Mouse (Mus musculus): Measurements from ENCODE around the gene Cdk14. TPM values are rescaled to one million over a fixed set of nuclear protein-coding genes. Genes with fewer than 3 reads are reported as not detected.

The Cdk14 gene
- total and polyA plus RNA-seq, 2 experiments from 2014 or later: 34.8 to 54.0 TPM

- Histone ChIP-seq H3K9ac (no peak overlapping the region), H3K27ac (ENCODE audit: low read depth, low read length) (no peak overlapping the region), H3K9me3 (ENCODE audit: low read length) (no peaks in the 10 kb centered on the region), H3K4me3 (ENCODE audit: low read depth, low read length) (no peak overlapping the region), H3K4me2 (ENCODE audit: low read depth) (no peak overlapping the region), H3K27me3 (ENCODE audit: insufficient read depth, low read length) (no peaks in the 10 kb centered on the region), H3K4me1 (ENCODE audit: insufficient read depth) (no peaks in the 10 kb centered on the region), H3K36me3 (ENCODE audit: insufficient read depth) (no peaks in the 10 kb centered on the region)
- ATAC-seq (no peak), DNase-seq (no peak)
- no peak for TF ChIP-seq CTCF (IDR thresholded peaks at IDR 0.05; ENCODE audit: low read depth)
- WGBS: 94% methylated on average over 6 of the region's 6 CpGs
Measured at GRCm38 (mm10) chr5:5283756-5284430, 136.2 kb downstream of the Cdk14 start.

GRCm38 (mm10) chr5:5282425-5282824, 137.7 kb downstream of the Cdk14 start:
- H3K9me3 ChIP-seq (ENCODE audit: low read length): no peaks in the 10 kb centered on the region
- H3K27me3 ChIP-seq (ENCODE audit: insufficient read depth, low read length): no peaks in the 10 kb centered on the region
- 93% methylated on average over 5 of the region's 5 CpGs for WGBS
- no peak overlapping the region for H3K27ac ChIP-seq (ENCODE audit: low read depth, low read length)
- H3K4me1 ChIP-seq (ENCODE audit: insufficient read depth): no peaks in the 10 kb centered on the region
- H3K4me2 ChIP-seq (ENCODE audit: low read depth): no peak overlapping the region
- no peaks in the 10 kb centered on the region for H3K36me3 ChIP-seq (ENCODE audit: insufficient read depth)
- DNase-seq (no peak), ATAC-seq (no peak)
- no peak for TF ChIP-seq CTCF (IDR thresholded peaks at IDR 0.05; ENCODE audit: low read depth)
- no peak overlapping the region for H3K4me3 ChIP-seq (ENCODE audit: low read depth, low read length)
- H3K9ac ChIP-seq: no peak overlapping the region

GRCm38 (mm10) chr5:5275321-5275720, 144.8 kb downstream of the Cdk14 start:
- no peaks in the 10 kb centered on the region for H3K27me3 ChIP-seq (ENCODE audit: insufficient read depth, low read length)
- no peaks in the 10 kb centered on the region for H3K4me1 ChIP-seq (ENCODE audit: insufficient read depth)
- H3K4me2 ChIP-seq (ENCODE audit: low read depth): no peak overlapping the region
- TF ChIP-seq CTCF (IDR thresholded peaks at IDR 0.05; ENCODE audit: low read depth): no peak
- H3K4me3 ChIP-seq (ENCODE audit: low read depth, low read length): no peak overlapping the region
- DNase-seq (no peak), ATAC-seq (peak; percentile 27; the same call in 1 of the 2 replicates)
- H3K9me3 ChIP-seq (ENCODE audit: low read length): no peaks in the 10 kb centered on the region
- WGBS: 34% methylated on average over 2 of the region's 2 CpGs
- no peak overlapping the region for H3K9ac ChIP-seq
- no peaks in the 10 kb centered on the region for H3K36me3 ChIP-seq (ENCODE audit: insufficient read depth)
- H3K27ac ChIP-seq (ENCODE audit: low read depth, low read length): no peak overlapping the region

- no peak overlapping the region for H3K4me2 ChIP-seq (ENCODE audit: low read depth)
- no peak overlapping the region for H3K27ac ChIP-seq (ENCODE audit: low read depth, low read length)
- H3K36me3 ChIP-seq (ENCODE audit: insufficient read depth): no peaks in the 10 kb centered on the region
- DNase-seq: no peak
- no peaks in the 10 kb centered on the region for H3K9me3 ChIP-seq (ENCODE audit: low read length)
- H3K9ac ChIP-seq: no peak overlapping the region
- no peaks in the 10 kb centered on the region for H3K4me1 ChIP-seq (ENCODE audit: insufficient read depth)
- H3K4me3 ChIP-seq (ENCODE audit: low read depth, low read length): no peak overlapping the region
- H3K27me3 ChIP-seq (ENCODE audit: insufficient read depth, low read length): no peaks in the 10 kb centered on the region
- WGBS: 57% methylated on average over 6 of the region's 6 CpGs
- ATAC-seq: no peak
- no peak for TF ChIP-seq CTCF (IDR thresholded peaks at IDR 0.05; ENCODE audit: low read depth)
Measured at GRCm38 (mm10) chr5:5274318-5274717, 145.8 kb downstream of the Cdk14 start.

GRCm38 (mm10) chr5:5266787-5267126, 153.4 kb downstream of the Cdk14 start:
- Histone ChIP-seq H3K4me3 (ENCODE audit: low read depth, low read length) (no peak overlapping the region), H3K4me2 (ENCODE audit: low read depth) (no peak overlapping the region), H3K36me3 (ENCODE audit: insufficient read depth) (no peaks in the 10 kb centered on the region), H3K4me1 (ENCODE audit: insufficient read depth) (no peaks in the 10 kb centered on the region), H3K9ac (no peak overlapping the region), H3K27ac (ENCODE audit: low read depth, low read length) (no peak overlapping the region), H3K9me3 (ENCODE audit: low read length) (no peaks in the 10 kb centered on the region), H3K27me3 (ENCODE audit: insufficient read depth, low read length) (no peaks in the 10 kb centered on the region)
- no peak for ATAC-seq
- WGBS: 81% methylated on average over 3 of the region's 3 CpGs
- no peak for DNase-seq
- TF ChIP-seq CTCF (IDR thresholded peaks at IDR 0.05; ENCODE audit: low read depth): no peak

GRCm38 (mm10) chr5:5265861-5266786, 154.0 kb downstream of the Cdk14 start:
- ATAC-seq (peak; percentile 83), DNase-seq (peak; percentile 89)
- 10% methylated on average over 10 of the region's 10 CpGs for WGBS
- Histone ChIP-seq H3K9me3 (ENCODE audit: low read length) (no peaks in the 10 kb centered on the region), H3K27me3 (ENCODE audit: insufficient read depth, low read length) (no peaks in the 10 kb centered on the region), H3K4me2 (ENCODE audit: low read depth) (peak overlapping the region; percentile 49), H3K4me1 (ENCODE audit: insufficient read depth) (no peaks in the 10 kb centered on the region), H3K9ac (peak overlapping the region; percentile 53), H3K4me3 (ENCODE audit: low read depth, low read length) (peak overlapping the region; percentile 35), H3K36me3 (ENCODE audit: insufficient read depth) (no peaks in the 10 kb centered on the region), H3K27ac (ENCODE audit: low read depth, low read length) (peak overlapping the region; percentile 68)
- TF ChIP-seq CTCF (IDR thresholded peaks at IDR 0.05; ENCODE audit: low read depth): peak; percentile 82

- peak; percentile 38 for ATAC-seq
- peak overlapping the region; percentile 53 for H3K9ac ChIP-seq
- H3K36me3 ChIP-seq (ENCODE audit: insufficient read depth): no peaks in the 10 kb centered on the region
- H3K4me1 ChIP-seq (ENCODE audit: insufficient read depth): no peaks in the 10 kb centered on the region
- H3K27me3 ChIP-seq (ENCODE audit: insufficient read depth, low read length): no peaks in the 10 kb centered on the region
- H3K4me3 ChIP-seq (ENCODE audit: low read depth, low read length): peak overlapping the region; percentile 35
- peak overlapping the region; percentile 49 for H3K4me2 ChIP-seq (ENCODE audit: low read depth)
- H3K9me3 ChIP-seq (ENCODE audit: low read length): no peaks in the 10 kb centered on the region
- 8% methylated on average over 8 of the region's 8 CpGs for WGBS
- TF ChIP-seq CTCF (IDR thresholded peaks at IDR 0.05; ENCODE audit: low read depth): no peak
- DNase-seq: peak; percentile 60
- H3K27ac ChIP-seq (ENCODE audit: low read depth, low read length): peak overlapping the region; percentile 68
Measured at GRCm38 (mm10) chr5:5265401-5265841, 154.7 kb downstream of the Cdk14 start.
